Mouse (Mus musculus) liver, embryonic 14.5 days (tissue): ENCODE results near the gene Uba6.

Experiments used
- CTCF ChIP-seq: IDR thresholded peaks from 2 replicates; pipeline ENCODE4 v1.5.1; 2016; ENCODE audit warnings: antibody characterized with exemption, low read depth, control low read depth
- EP300 ChIP-seq: IDR thresholded peaks from 2 replicates; pipeline ENCODE4 v1.6.1; 2016; ENCODE audit warnings: antibody characterized with exemption, low read depth

GRCm38 (mm10) chr5:86071538-86071937 lies 101.1 kb downstream of the Uba6 start, which contains the start of gene Stap1:
- TF ChIP-seq CTCF, result no peak
- no peak for TF ChIP-seq EP300
